Mouse (Mus musculus) layer of hippocampus, adult 11-12 months (tissue): ENCODE data around the gene 1700057G04Rik.
A peak's percentile ranks its signal among the peaks of the same experiment; 100 is the strongest.

Experiments used
- DNase-seq: peaks from one replicate; pipeline ENCODE4 v3.0.0; 2022; ENCODE audit warnings: low spot score

1700057G04Rik gene

GRCm38 (mm10) chr9:92309077-92309476 lies at the start of gene 1700057G04Rik:
Gene 1700057G04Rik (plus strand): TSS chr9:92309377.
- DNase-seq: no peak

GRCm38 (mm10) chr9:92260481-92261159 lies 48.6 kb upstream of the 1700057G04Rik start:
- no peak for DNase-seq

DNA sequence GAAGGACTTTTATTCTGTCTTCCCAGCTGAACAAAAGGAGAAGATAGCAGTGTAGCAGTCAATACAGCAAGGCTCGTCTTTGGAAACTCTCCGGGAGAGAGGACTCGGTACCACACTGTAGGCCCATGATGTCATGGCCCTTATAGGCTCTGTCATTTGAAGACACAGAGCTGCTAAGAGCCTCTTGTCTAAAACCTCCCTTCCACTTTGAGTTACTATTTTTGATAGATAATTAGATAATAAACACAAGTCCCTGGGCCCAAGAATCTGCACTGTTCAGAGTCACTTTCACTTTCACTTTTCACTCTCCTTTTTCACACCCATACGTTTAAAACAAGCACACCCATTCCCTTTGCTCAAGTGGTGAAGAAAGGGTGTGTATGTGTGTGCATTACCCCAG lies 43.5 kb upstream of the 1700057G04Rik start:
- no peak for DNase-seq

GRCm38 (mm10) chr9:92266558-92267171 lies 42.5 kb upstream of the 1700057G04Rik start:
- DNase-seq: no peak

DNA sequence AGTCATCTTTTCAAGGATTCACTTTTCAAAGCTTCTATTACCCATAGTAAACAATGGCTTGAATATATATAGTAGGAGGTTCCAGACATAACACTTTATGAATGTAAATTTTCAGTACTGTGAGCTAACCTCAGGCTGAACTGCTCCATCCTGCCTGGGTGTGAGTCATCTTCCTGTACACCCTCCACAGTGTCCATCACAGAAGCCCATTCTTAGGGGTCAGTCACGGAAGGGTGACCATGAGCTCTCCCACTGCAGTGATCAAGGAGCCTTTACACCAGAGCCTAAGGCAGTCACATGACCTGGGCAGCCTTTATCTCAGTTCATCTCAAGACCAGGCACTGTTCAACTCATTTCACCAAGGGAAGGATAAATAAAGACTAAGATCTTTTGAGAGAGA lies 41.4 kb upstream of the 1700057G04Rik start:
- DNase-seq: no peak

DNA sequence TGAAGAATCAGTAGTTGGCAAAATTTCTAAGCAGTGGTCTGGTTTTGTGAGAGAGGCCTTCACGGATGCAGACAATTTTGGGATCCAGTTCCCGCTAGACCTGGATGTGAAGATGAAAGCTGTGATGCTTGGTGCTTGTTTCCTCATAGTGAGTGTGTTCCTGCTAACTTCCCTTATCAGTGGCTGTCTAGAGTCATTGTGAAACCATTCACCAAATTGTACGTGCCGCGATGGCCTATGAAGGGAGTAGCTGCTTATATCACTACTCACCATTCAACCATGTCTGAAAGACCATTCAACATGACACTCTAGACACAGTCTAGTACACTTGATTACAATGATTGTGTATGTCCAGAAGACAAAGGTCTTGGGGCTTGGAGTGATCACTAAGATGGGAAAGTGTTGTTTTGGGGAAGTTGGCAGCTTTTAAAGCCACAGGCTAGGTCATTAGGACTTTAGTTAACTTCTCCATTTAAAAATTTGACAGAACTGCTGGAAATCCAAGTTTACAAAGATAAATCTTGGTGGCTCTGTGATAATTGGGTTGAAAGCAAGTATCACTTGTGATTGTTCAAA lies 39.3 kb upstream of the 1700057G04Rik start:
- no peak for DNase-seq

GRCm38 (mm10) chr9:92270927-92271326 lies 38.2 kb upstream of the 1700057G04Rik start:
- DNase-seq: peak; percentile 51

DNA sequence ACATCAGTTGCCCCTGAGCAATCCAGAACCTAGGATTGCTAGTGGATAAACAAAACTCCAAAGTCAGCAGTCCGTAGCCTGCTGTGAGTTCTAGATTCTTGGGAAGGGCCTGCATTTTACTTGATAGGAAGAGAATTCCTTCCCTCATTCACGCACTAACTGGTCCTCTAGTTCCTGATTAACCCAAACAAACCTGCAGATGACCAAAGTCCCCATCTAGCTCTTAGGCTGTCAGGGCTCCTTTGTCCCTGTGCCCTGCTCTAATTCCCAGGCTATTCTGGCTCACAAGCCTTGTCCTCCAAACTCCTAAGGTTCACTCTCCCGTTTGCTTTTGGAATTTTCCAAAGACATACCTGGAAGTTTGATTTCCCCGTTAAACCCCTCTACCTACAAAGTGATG lies 36.5 kb upstream of the 1700057G04Rik start:
- no peak for DNase-seq

GRCm38 (mm10) chr9:92273271-92273670 lies 35.9 kb upstream of the 1700057G04Rik start:
- DNase-seq: no peak

- no peak for DNase-seq
These were observed 35.0 kb upstream of the 1700057G04Rik start for GRCm38 (mm10) chr9:92273956-92274762.

GRCm38 (mm10) chr9:92275486-92276207 lies 33.5 kb upstream of the 1700057G04Rik start, which contains the start of gene Plscr2:
Gene Plscr2 (plus strand): TSS chr9:92275602.
- DNase-seq: peak; percentile 6

- DNase-seq: no peak
These were observed 32.8 kb upstream of the 1700057G04Rik start for GRCm38 (mm10) chr9:92276360-92276759.

GRCm38 (mm10) chr9:92280048-92280447 lies 29.1 kb upstream of the 1700057G04Rik start:
- no peak for DNase-seq

DNA sequence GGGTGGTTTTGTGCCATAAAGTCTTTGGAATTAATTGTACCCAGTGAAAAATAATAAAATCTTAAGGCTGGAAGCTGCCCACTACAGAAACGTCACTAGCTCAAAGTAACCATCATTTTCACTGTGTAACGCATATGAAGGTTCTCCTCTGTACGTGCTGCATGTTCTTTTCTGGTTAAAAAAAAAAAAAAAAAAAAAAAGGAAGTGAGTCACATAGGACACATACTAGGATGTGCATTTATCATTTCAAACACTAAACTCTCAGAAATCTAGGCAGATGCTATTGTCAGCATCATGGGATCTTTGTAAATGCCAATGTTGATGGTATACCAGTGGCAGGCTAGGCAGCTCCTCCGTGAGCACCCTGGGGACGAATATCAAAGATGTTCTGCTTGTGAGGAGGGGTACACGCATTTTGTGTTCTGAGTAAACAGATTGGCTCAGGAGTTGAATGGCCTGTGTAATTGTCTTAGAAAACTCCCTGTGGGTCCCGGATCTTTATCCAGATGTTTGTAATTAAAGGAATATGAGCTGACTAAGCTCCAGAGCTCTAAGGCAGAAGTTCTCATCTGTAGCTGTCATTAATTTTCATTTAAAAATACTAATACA lies 26.5 kb upstream of the 1700057G04Rik start:
- no peak for DNase-seq

GRCm38 (mm10) chr9:92289675-92290074 lies 19.5 kb upstream of the 1700057G04Rik start:
- no peak for DNase-seq

- DNase-seq: no peak
These were observed 17.0 kb upstream of the 1700057G04Rik start for GRCm38 (mm10) chr9:92292169-92292568.

- DNase-seq: no peak
These were observed 16.3 kb upstream of the 1700057G04Rik start for GRCm38 (mm10) chr9:92292922-92293321.

DNA sequence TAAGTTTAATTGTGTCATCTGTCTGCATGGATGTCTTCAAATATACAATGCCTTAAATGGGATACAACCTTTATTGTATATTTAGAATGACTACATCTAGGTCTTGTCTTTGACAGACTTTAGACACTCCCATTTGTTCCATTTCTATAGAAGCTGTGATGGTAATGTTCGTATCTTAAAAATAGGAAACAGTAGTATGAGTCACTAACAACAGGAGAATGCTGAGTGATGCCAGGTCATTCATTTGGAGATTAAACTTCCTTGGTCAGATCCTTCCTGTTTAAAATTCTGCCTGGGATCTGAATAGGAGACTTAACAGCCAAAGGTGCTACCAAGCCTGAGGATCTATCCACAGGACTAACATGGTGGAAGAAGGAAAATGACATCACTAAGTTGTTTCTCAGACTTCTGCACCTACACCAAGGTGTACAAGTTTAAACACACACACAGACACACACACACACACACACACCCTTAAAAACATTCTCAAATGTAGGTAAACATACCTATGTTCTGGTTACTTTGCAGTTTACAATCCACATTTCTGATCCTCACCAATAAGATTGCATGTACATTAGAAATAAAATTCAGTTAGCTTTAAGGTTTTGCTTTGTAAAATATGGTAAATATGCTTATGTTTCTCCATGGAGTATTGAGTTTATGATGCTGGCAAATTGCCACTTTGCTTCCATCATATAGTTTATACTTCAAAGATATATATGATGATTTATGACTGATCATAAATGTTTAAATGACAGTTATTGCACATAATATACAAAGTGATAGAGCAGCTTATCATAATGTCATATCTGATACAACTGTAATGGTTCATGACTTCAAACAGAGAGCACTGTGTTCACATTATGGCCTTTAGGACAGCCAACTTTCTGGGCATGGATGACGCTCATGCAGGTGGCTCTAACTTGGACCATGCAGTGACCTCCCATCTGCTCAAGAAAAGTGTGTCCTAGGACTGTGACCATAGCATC lies 15.3 kb upstream of the 1700057G04Rik start:
- DNase-seq: no peak

GRCm38 (mm10) chr9:92298288-92298687 lies 10.9 kb upstream of the 1700057G04Rik start:
- DNase-seq: no peak

DNA sequence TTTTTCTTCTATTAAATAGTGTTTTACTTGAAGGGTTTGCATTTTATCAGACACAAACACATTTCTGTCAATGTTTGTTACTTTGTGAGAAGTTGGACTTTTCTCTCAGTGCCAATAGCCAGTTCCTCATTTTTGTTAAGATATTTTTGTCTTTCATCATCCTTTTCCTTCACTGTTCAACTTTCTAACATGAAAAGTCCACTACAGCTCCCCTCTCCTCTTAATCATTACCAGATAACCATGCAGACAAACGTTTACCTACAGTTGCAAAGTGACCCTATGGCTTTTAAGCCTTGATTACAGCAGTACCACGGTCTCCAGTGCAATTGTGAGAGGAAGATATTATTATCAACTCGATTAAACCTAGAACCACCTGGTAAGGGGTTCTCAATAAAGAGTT lies 8.0 kb upstream of the 1700057G04Rik start:
- DNase-seq: no peak
